Mouse (Mus musculus) mouse trophoblast stem cell (cell line): Measurements from ENCODE around the gene Bcl2l1.

Source experiments
- in situ Hi-C, 2 experiments: fragments of 300-500 bp; cut with MseI, MboI; formaldehyde crosslinking; loops; 2 replicates in 1 of 2; 3 replicates in 1 of 2; pipeline ENCODE4 v1.15.1; 2025

Gene Bcl2l1

DNA sequence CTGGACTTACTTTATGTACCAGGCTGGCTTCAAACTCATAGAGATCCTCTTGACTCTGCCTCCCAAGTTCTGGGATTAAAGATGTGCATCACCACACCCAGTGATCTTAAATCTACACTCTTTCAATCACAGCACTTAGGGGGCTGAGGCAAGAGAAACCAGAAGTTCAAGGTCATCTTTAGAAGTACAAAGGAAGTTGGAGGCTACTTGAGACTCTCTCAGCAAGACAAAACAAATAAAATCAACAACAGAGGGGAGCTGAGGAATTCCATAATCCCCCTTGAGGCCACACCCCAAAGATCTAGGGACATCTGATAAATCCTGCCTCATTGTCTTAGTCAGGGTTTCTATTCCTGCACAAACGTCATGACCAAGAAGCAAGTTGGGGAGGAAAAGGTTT, 59.3 kb downstream of the Bcl2l1 start:
- in situ Hi-C loops: no loop called here

DNA sequence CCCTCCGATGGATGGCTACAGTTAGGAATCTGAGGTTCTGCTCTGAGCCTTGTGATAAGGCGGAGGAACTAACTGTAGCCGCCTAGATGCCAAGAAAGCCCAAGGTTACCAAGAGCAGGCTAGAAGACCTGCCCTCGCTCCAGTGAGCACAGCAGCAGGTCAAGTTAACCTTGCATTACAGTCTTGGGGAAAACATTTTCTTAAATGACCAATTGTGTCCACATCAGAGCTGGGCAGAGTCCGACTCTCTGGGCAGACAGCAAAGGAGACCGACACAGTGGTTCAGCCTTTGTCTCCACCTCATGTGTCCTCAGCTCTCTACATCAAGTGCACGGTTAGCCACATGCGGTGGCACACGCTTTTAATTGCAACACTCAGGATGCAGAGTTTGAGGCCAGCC, 60.0 kb downstream of the Bcl2l1 start:
- in situ Hi-C loops: no loop called here

DNA sequence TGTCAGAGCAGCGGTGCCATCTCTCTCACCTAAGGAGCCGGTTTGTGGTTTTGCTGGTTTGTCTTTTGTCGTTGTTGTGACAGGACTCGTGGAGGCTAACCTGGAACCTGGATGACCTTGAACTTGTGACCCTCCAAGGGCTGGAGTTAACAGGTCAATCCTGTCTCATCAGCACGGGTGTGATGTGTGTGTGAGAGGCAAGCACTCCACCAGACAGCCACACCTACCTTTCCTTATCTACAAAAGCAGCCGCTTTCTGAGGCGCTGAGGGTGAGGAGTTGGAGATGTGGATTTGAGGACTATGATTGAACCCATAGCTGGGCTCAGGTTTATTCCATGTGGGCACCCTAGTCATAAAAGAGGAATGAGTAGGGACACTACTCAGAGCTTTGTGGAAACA, 61.9 kb downstream of the Bcl2l1 start:
- in situ Hi-C loops: loop anchor here in 1 of 2 experiments (5.0 kb wide), 1 partner anchor 63 kb away; the partner anchor contains the start of gene Bcl2l1

DNA sequence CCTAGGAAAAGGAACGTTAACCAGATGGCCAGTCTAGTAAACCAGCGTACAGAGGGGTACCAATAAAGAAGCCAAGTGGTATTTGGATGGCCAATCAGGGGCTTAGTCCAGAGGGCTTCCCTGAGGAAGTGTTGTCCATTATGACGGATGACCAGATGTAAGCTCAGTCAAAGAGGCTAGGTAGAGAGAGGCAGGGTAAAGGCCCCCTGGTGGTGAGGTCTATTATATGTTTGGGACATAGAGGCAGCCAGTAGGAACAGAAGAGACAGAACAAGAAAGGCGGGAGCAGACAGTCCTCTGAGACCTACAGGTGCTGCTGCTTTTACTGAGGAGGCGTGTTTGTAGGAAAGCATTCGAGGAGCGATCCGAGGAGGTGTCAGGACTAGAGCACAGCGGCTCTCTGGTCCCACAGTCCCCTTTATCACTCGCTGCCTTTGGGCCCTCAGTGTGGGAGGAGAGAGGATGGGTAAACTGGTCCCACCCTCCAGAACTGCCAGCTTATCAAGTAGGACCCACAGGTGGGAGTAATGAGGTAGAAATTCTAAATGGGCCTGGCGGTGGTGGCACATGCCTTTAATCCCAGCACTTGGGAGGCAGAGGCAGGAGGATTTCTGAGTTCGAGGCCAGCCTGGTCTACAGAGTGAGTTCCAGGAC, 63.8 kb downstream of the Bcl2l1 start:
- in situ Hi-C loops: loop anchor here in 1 of 2 experiments (5.0 kb wide), 1 partner anchor 65 kb away; the partner anchor contains the start of gene Bcl2l1

DNA sequence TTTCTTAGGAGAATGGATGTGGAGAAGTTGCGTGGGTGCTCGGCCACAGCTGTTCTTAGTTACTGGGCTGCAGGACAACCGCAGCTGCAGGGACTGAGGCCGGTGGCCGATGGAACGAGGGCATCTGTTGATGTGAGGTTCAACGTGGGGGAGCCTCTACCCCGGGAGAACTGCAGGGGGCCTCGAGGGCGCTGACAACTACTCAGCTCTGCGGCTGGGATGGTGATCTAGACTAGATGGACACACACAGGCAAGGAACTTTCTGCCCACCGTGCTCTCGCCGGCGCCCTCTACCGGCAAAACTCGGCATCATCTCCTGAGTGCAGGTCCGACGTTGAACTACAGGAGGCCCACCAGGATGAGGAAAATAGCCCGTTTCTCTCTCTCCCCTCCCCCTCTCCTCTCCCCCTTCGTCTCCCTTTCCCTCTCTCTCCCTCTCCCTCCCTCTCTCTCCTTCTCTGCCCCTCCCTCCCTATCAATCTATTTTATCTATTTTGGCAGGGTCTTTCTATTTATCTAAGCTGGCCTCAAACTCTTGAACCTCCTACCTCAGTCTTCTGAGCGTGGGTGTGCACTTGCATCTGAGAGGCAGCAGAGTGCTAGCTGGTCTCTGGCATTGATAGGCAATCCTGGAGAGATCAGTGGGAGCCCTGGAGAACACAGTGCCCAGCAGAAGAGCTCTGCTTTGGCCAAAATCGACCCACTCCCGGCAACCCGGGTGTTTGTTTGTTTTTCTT, 65.0 kb downstream of the Bcl2l1 start:
- in situ Hi-C loops: loop anchor here in 1 of 2 experiments (5.0 kb wide), 1 partner anchor 66 kb away; the partner anchor contains the start of gene Bcl2l1

DNA sequence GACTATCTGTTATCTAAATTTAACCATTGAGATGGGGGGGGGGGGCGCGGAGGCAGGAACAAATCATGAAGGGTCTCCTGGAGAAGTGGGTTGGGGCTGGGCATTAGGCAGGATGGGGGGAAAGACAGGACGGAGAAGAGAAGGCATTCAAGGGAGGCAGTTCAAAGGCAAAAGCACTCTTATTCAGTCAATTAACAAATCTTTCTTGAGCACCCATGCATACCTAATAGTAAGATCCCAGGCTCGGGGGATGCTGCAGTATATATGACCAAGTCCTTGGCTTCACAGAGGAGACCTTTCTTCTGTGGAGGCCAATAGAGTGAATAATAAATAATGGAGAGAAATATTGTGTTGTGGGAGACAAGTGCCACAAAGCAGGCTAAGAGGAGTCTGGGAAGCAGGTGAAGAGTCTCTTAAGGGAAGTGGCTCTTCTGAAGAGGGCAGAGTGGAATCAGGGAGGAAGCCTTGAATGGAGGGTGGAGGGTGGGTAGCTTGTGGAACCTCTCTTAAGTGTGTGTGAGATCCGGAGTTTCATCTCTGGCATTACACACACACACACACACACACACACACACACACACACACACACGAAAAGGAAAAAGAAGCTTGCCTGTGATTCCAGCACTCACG, 66.4 kb downstream of the Bcl2l1 start:
- in situ Hi-C loops: loop anchor here in 1 of 2 experiments (5.0 kb wide), 1 partner anchor 67 kb away; the partner anchor contains the start of gene Bcl2l1

DNA sequence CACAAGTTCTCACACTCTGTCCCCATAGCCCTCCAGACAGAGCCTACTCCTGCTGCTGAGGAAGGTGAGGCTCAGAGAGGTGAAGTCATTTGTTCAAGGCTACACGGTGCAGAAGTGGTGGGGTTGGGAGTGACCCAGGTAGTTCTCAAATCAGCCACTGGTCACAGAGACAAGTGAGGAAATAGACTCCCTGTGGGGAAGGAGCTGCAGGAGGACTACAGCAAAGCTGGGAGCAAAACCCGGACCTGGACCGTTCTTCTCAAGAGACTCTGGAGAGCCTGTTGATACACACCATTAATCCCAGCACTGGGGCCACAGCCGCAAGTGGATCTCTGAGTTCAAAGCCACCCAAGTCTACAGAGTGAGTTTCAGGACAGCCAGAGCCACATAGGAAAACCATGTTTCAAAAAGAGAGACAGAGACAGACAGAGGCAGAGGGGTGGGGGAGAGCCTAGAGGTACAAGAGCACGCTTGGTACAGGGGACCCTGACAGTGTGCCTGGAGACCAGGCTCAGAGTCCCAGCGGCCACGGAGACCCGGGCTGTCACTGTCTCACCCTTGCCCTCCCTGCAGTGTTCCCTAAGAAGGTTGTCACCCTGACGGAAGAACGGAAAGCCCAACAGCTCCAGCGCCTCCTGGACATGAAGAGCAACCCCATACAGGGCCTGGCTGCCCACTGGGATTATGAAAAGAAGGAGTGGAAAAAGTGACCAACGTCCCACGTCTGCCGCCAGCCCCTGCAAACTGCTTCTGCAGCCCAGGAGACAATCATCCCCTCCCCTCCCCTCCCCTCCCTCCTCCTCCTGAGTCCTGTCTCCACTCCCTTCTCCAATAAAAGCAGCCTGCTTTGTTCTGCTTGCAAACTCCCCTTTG, 67.1 kb downstream of the Bcl2l1 start:
- in situ Hi-C loops: loop anchor here in 1 of 2 experiments (5.0 kb wide), 1 partner anchor 68 kb away; the partner anchor contains the start of gene Bcl2l1

DNA sequence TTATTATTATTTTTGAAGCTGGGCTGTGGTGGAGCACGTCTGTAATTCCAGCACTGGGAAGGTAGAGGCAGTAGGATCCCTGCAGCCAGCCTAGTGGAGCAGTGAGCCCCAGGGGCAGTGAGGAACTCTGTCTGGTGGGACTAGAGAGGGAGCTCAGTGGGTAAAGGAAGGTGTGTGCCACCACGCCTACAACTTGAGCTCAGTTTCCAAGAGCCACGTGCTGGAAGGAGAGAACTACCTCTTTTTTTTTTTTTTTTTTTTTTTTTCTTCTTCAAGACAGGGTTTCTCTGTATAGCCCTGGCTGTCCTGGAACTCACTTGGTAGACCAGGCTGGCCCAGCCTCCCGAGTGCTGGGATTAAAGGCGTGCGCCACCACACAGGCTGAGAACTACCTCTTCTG, 68.2 kb downstream of the Bcl2l1 start:
- in situ Hi-C loops: no loop called here

DNA sequence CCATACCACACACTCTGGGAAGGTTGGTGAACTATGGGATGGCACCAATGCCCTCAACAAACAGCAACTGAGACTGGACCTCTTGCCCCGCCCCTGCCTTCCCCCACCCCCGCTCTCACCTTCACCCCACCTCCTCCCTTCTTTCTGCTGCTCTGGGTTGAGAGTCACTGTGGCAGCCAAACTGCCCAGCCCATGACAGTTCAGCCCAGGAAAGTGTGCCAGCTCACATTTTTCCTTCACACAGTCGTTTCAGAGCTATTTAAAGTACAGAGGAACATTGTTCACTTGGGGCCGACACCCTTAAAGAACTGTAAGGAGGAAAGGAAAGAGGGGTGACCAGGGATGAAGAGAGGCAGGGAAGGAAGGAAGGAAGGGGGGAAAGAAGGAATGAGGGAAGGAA, 73.2 kb downstream of the Bcl2l1 start:
- in situ Hi-C loops: no loop called here

DNA sequence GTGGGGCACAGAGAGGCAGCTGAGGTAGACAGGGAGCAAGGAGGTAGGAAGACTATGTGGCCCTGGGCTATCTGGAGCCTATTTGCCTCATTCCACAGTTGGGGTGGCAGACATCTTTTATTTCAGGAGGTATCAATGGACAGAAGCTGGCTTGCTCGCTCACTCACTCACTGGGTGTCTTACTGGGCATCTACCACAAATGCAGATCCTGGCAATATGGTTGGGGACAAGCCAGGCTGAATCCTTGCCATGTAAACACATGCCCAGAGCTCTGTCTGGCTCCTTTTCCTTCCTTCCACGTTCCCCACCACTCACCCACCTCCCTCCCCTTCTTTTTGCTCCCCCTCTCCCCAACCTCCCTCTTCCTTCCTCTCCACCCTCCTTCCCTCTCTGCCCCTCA, 74.0 kb downstream of the Bcl2l1 start:
- in situ Hi-C loops: no loop called here

DNA sequence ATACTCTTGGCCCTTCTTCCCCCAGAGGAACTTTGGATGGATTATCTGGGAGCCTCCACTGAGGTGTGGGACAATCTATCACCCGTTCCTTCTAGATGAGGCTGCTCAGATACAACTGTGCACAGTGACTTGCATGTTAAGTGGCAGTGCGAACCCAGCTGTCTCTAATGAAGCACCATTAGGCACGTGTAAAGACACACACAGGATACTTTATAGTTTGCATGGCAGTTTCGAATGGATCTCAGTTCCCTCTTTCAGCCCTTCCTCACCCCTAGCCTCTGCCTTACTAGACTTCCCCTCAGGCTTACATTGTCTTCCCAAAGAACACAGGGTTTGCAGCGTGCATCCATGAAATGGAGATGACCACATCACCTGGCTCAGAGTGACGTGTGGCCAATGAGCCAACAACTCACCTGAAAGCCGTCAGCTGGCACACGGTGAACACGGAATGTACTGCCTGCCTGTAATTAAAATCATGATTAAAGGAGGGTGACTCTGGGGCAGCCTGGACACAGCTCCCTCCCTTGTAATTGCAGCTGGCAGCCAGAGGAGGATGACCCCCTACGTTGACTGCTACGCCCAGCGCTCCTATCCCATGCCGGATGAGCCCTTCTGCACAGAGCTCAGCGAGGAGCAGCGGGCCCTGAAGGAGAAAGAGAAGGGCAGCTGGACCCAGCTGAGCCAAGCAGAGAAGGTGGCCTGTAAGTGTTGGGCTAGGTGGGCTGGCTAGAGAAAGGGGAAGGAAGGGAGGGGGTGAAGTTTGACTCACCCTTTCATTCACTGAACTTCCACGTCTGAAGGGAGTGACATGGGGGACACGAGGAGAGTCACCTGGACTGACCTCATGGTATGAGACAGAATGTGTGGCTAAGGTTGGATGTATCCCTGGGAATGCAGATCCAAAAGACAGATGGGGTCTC, 74.8 kb downstream of the Bcl2l1 start:
- in situ Hi-C loops: no loop called here

DNA sequence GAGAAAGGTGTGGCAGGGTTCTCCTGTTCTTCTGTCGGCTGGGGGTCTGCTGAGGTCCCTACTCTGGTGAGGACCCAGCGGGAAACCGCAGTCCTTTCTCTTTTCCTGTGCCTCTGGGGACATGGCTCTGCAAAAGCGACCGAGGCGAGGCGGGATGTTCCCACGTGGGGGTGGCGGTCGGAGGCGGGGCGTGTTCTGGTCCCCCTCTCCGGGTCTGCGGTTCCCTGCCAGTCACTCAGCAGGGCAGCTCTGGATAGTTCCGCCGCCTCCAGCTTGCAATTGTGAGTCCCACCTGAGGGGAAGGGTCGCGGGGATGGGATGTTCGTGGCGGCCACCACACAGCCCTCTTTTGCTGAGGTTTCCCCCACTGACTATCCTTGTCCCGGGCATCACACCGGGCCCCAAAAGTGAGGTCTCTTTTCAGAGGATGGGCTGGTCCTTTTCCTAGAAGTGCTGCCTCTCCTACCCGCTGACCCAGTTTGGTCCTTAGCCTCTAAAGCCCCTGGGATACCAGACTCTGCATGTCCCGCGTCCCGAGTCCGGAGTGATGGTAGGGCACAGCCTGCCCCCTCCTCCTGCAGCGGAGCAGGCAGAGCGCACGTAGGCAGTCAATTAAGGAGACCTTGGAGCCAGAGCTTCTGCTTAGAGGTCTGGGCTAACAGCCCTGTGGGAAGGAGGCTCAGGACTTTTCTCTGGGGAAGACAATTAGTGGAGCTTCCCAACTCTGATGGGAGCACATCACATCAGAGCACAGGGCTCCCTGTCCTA, 77.4 kb downstream of the Bcl2l1 start, which contains the start of gene Cox4i2:
Gene Cox4i2 (plus strand): TSS at position 230 of the 768 bp plus-strand sequence.
- in situ Hi-C loops: no loop called here

DNA sequence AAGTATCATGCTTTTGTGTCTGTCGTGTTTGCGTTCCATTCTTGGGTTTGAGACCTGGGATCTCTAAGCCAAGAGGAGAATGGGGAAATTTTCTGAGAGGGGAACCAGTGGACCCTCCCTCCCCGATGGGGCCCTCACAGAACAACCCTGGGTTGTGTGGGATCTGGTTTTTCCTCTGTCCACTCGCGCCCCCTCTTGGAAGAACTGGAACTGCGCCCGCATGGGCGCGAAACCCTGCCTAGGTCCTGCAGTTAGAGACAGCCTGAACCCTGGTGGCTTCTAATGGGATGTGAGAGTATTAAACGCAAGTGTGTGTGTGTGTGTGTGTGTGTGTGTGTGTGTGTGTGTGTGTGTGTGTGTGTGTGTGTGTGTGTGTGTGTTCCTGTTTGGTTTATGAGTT, 89.1 kb downstream of the Bcl2l1 start:
- in situ Hi-C loops: loop anchor here in 1 of 2 experiments (5.0 kb wide), 1 partner anchor 40 kb away; no protein-coding TSS in a partner anchor

DNA sequence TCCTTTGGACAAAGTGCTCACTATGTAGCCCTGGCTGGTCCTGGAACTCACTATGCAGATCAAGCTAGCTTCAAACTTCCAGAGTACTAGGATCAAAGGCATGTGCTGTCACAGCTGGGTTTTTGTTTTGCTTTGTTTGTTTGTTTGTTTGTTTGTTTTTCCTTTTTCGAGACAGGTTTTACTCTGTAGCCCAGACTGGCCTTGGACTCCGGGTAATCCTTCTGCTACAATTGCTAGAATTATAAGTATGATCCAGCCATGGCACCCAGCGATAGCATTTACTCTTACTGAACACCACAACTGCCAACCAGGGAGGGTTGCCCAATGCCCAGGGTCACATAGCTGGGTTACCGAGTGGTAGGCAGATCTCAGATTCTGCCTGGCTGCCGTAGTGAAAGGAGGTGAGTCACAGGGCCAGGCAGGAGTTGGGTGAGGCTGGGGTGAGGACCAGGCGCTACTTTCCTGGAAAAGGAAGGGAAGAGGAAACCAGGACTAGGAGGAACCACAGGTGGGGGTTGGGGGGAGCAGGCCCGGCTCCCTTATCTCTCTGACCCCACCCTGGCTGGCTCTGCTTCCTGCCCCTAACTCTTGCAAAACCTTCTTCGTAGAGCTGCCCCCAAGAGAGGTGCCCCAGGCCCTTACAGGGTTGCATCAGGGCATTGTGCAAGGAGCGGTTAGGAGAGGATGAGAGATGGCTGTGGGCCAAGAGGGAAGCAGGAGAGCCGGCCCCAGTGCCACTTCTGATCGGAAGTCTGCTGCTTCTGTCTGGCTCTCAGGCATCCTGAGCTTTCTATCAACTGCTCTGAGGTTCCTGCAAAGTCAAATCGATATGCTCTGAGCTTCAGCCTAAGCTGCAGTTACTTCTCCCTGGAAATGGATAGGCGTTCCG, 90.1 kb downstream of the Bcl2l1 start:
- in situ Hi-C loops: loop anchor here in 1 of 2 experiments (5.0 kb wide), 1 partner anchor 39 kb away; no protein-coding TSS in a partner anchor

DNA sequence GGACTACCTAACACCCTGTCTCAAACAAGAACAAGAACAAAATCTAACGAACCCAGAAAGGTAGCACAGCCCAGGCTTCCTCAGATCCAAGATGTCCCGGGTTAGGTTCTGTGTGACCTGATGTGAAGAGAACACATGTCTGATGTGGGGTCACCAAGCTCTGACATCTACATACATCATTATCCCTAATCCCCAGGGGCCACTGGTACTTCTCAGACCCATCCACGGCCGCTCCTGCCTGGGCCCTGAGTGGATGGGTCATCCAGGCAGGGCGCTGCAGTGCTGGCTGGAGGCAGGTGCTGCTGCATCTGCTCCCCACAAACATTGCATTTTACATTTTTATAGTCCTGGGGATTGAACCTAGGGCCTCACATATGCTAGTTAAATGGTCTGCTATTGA, 91.0 kb downstream of the Bcl2l1 start:
- in situ Hi-C loops: loop anchor here in 1 of 2 experiments (5.0 kb wide), 1 partner anchor 38 kb away; no protein-coding TSS in a partner anchor

DNA sequence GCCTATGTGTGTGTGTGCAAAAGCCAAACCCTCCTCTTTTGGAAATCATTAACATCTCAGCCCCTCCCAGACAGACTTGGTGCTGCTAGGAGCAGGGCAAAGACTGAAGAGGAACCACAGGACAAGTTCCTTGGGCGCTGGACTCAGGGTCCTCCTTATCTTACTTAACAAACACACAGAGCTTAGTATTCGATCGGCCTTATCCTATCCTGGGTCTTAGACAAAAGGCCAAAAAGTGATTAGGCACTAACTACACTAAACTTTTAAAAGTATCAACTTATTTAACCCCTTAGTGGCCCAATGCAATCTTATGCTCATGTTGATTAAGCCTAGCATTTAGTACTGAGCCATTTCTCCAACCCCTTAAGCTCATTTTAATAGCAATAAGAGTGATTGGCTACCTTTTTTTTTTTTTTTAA, 91.7 kb downstream of the Bcl2l1 start:
- in situ Hi-C loops: loop anchor here in 1 of 2 experiments (5.0 kb wide), 1 partner anchor 38 kb away; no protein-coding TSS in a partner anchor

DNA sequence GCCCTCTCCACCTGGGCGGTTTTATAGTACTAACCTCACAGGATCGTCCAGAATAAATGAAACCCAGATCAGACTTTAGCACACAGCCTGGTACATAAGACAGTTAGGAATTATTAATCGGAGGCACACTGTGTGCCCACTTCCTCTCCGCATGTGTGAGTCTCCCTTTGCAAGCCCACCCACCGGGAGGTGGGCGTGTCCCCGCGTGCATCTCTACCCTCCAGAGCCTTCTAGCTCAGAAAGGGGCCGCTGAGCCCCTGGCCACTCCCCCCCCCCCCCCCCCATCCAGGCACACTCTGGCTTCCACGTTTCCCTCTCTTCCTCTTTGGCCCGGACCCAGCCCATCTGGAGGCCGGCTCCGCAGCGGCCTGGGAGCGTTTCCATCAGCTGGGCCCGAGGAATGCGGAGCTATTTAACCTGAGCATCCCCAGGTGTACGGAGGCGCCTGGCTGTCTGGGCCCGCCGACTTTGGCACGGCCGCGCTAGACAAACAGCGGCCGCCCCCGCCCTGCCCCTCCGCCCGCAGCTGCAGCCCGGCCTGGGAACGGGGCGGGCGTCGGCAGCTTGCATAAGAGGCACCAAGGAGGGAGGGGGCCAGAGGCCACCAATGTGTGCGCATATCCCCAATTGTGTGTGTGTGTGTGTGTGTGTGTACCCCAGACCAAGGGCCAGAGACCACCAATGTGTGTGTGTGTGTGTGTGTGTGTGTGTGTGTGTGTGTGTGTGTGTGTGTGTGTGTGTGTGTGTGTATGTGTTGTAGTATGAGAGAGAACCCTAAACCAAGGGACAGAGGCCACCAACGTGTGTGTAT, 92.3 kb downstream of the Bcl2l1 start:
- in situ Hi-C loops: no loop called here
